Mouse (Mus musculus) forebrain, embryonic 16.5 days (tissue): ENCODE data around the gene Hspb9. TPM values are rescaled to one million over a fixed set of nuclear protein-coding genes. Genes with fewer than 3 reads are reported as not detected.
A peak's percentile ranks its signal among the peaks of the same experiment; 100 is the strongest.

Source experiments
- ATAC-seq: fragments of 200-750 bp; cut with Nextera tagmentation; 2 replicates; pipeline ENCODE4 v1.8.0; 2017; ENCODE audit warnings: mild to moderate bottlenecking, moderate library complexity
- H3K27ac ChIP-seq: fragments of 300-500 bp; sonication (generic); 2 replicates; pipeline ENCODE4 v1.5.1; 2014; ENCODE audit warnings: low read length, control low read depth
- H3K27me3 ChIP-seq: fragments of 300-500 bp; sonication (generic); replicated peaks from 2 replicates; pipeline ENCODE4 v1.6.1; 2014; ENCODE audit warnings: low read length; ENCODE audit not compliant: control insufficient read depth, insufficient read depth
- H3K36me3 ChIP-seq: fragments of 300-500 bp; sonication (generic); 2 replicates; pipeline ENCODE4 v1.6.1; 2014; ENCODE audit not compliant: control insufficient read depth, insufficient read depth
- H3K4me1 ChIP-seq: fragments of 300-500 bp; sonication (generic); replicated peaks from 2 replicates; pipeline ENCODE4 v1.6.1; 2014; ENCODE audit warnings: low read length; ENCODE audit not compliant: control insufficient read depth, insufficient read depth
- H3K4me2 ChIP-seq: fragments of 300-500 bp; sonication (generic); 2 replicates; pipeline ENCODE4 v1.6.1; 2014; ENCODE audit warnings: mild to moderate bottlenecking, low read length, control low read depth
- H3K4me3 ChIP-seq: fragments of 300-500 bp; sonication (generic); replicated peaks from 2 replicates; pipeline ENCODE4 v1.5.1; 2014; ENCODE audit warnings: mild to moderate bottlenecking, low read length, control low read depth
- H3K9ac ChIP-seq: fragments of 300-500 bp; sonication (generic); replicated peaks from 2 replicates; pipeline ENCODE4 v1.6.1; 2014; ENCODE audit warnings: low read depth, low read length, control low read depth
- H3K9me3 ChIP-seq: fragments of 300-500 bp; sonication (generic); 2 replicates; pipeline ENCODE4 v1.6.1; 2016; ENCODE audit warnings: low read length; ENCODE audit not compliant: control insufficient read depth
- WGBS: fragments of 180-500 bp; shearing (Covaris S2); extraction: QIAGEN DNeasy Blood & Tissue Kit; methylation state at CpG from one replicate; pipeline ENCODE4 v1.1.7; 2014; 5-methylcytosine and 5-hydroxymethylcytosine counted together
- polyA plus RNA-seq: library from polyadenylated mRNA; unstranded; fragments of >200 nt; fragmentation: Nextera tagmentation; extraction: Ambion mirVana; gene quantifications from 2 replicates; pipeline ENCODE4 v1.2.1, GENCODE M21; 2015

The Hspb9 gene
- not detected in 2 replicates for polyA plus RNA-seq

DNA sequence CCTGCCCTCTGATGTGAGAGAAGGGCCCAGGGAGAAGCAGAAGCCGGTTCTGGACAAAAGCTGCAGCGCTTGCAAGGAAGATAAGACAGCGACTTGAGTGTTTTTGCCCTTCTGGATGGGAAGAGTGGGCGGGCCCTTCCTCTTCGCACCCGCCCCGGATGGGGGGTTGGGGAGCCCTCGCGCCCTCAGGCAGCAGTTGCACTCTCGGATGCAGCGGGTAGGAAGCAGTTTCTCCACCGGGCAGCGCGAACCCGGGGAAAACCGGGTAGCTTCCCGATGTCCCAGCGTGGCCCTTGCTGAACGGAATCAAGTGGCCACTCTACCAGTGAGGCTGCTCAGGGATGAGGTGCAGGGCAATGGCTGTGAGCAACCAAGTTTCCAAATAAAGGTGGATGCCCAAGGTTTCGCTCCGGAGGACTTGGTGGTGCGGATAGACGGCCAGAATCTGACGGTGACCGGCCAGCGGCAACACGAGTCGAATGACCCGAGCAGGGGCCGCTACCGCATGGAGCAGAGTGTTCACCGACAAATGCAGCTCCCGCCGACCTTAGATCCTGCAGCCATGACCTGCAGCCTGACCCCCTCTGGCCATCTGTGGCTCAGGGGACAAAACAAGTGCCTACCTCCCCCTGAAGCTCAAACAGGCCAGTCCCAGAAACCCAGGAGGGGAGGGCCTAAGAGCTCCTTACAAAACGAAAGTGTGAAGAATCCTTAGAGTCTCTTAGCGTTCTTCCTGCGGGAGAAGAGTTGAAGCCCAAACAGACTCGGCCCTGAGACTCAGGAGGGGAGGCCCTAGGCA is at the start of gene Hspb9:
Hspb9 (plus strand) TSS at position 116 of the 799 bp plus-strand sequence.
- Histone ChIP-seq H3K4me3 (no peak within 1 kb of the TSS), H3K27ac (no peak within 1 kb of the TSS), H3K4me2 (peak within 1 kb of the TSS; percentile 15), H3K9me3 (no peaks in the 10 kb centered on the region), H3K36me3 (peaks cover 21% of the 10 kb centered on the region), H3K9ac (0 out of 2 replicates have a peak within 1 kb of the TSS, but pooled peaks have one; percentile 11), H3K27me3 (no peaks in the 10 kb centered on the region), H3K4me1 (peaks cover 19% of the 10 kb centered on the region)
- ATAC-seq, result no peak
- 13% methylated on average over 38 of the region's 38 CpGs for WGBS

DNA sequence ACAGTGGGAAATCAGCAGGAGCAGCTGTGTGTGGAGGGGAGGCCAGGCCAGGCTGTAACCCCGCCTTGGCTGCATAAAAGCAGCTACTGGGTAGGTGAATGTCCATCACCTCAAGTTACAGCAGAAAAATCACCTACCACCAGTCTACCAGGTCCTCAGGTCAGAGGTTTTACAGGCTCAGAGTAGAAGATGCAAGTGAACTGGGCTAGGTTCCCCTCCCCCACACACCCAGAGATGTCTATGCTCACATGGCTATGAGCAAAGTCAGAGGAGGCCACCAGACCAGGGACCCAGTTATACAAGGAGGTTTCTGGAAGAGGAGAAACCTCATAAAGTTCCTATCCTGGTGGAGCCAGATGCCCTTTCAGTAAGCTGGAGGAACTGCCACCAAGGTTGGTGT is 42.6 kb upstream of the Hspb9 start:
- no peak overlapping the region for H3K27ac ChIP-seq
- 70% methylated on average over 1 of the region's 1 CpGs for WGBS
- no peak for ATAC-seq

DNA sequence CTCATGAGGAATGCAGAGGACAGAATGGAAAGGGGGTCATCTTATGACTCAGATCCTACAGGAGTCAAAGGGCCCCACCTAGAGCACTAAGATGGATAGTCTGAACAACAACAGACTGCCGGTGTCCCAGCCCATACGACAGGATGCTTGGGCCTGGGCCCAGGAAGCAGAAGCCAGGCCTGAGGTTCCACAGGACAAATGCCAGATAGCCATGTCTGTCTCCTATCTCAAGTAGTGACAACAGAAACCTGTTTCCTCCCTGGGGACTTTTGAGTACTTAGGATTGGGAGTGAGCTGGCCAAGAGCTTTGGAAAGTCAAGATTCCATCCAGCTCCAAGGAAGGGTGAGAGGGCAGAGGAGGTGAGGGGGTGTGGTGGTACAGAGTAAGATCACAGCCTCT is 41.7 kb upstream of the Hspb9 start:
- Histone ChIP-seq H3K9me3 (no peaks in the 10 kb centered on the region), H3K4me3 (no peak overlapping the region), H3K27ac (no peak overlapping the region), H3K27me3 (no peaks in the 10 kb centered on the region), H3K4me1 (peaks cover 4% of the 10 kb centered on the region), H3K36me3 (no peaks in the 10 kb centered on the region), H3K9ac (no peak overlapping the region), H3K4me2 (no peak overlapping the region)
- no peak for ATAC-seq
- 76% methylated on average over 2 of the region's 2 CpGs for WGBS

More for the DNA sequence above, 42.6 kb upstream of the Hspb9 start:
- Histone ChIP-seq H3K4me3 (no peak overlapping the region), H3K4me2 (no peak overlapping the region), H3K36me3 (no peaks in the 10 kb centered on the region), H3K4me1 (peaks cover 4% of the 10 kb centered on the region), H3K9ac (no peak overlapping the region), H3K9me3 (no peaks in the 10 kb centered on the region), H3K27me3 (no peaks in the 10 kb centered on the region)

DNA sequence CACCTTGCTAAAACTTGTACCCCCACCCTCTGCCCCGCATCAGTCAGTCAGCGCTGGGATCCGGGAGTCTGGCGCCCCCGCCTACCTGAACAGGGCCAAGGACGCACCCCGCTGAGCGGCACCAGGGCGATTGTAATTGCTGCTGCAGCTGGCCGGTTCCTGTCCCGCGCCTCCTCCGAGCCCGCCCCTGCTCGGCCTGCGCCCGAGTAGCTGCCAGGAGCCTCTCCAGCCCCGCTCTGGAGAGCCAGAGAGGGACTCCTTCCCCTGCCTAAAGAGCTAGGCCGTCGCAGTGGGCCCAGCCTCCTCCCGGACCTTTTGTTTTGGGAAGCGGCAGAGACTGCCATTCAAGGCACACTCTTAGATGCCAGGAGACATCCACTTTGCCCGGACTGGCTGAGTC is 40.5 kb upstream of the Hspb9 start:
- Histone ChIP-seq H3K27ac (no peak overlapping the region), H3K9me3 (no peaks in the 10 kb centered on the region), H3K4me3 (no peak overlapping the region), H3K36me3 (no peaks in the 10 kb centered on the region), H3K27me3 (no peaks in the 10 kb centered on the region), H3K4me2 (peak overlapping the region; percentile 28), H3K4me1 (peaks cover 4% of the 10 kb centered on the region), H3K9ac (peak overlapping the region; percentile 18; the same call in 1 of the 2 replicates)
- 2% methylated on average over 23 of the region's 23 CpGs for WGBS
- no peak for ATAC-seq

DNA sequence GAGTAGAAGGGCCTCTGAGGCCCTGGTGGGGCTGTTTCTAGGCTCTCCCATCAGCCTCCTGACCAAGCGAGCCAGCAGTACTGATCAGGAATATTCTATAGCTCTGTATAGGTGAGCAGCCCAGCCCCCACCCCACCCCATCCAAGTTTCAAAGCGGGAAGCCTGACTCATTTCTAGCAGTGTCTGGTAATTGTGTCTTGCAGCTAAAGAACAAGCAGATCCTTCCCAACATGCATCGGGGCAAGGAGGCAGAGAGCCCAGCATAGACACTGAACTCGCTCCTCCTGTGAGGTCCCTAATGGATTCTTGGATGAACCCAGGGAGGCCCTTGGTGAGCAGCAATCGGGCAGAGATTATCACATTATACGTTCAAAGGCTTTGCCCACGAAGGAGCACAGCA is 35.8 kb upstream of the Hspb9 start:
- Histone ChIP-seq H3K4me3 (no peak overlapping the region), H3K9ac (no peak overlapping the region), H3K36me3 (no peaks in the 10 kb centered on the region), H3K27me3 (no peaks in the 10 kb centered on the region), H3K9me3 (no peaks in the 10 kb centered on the region), H3K27ac (no peak overlapping the region), H3K4me1 (peaks cover 4% of the 10 kb centered on the region), H3K4me2 (no peak overlapping the region)
- no peak for ATAC-seq
- 47% methylated on average over 7 of the region's 7 CpGs for WGBS

DNA sequence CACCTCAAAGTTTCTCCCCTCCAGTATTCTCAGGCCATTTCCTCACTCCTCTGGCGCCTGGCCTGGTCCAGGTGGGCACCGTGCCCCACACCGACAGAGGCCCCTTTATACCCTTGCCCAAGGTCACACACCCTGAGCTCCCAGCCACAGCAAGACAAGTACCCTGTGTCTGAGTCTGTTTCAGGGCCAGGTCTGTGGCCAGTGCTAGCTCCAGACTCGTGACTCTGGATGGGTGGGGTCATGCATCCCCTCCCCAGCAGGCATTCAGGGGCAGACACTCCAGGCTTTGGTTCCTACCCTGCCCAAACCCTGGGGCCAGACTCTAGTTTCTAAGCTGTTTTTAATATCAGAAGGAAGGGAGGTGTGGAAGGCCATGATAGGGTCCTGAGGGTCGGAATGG is 31.8 kb upstream of the Hspb9 start:
- WGBS, result 83% methylated on average over 5 of the region's 5 CpGs

DNA sequence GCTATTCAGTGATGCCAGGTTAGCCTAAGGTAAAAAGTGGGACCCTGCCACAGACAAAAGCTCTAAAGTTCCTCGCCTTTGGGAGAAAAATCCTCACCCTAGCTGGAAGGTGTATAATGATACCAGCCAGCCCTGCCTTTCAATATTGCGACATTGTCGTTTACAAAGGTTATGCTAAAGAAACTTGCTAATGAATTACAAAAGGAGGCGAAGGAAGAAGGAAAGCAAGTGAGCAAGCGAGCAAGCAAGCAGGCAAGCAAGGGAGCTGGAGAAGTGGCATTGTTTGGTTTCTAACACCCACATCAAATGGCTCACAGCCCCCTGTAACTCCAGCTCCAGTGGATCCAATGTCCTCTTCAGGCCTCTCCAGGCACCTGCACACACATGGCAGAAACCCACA is 31.1 kb upstream of the Hspb9 start:
- Histone ChIP-seq H3K36me3 (no peaks in the 10 kb centered on the region), H3K4me3 (no peak overlapping the region), H3K9ac (no peak overlapping the region), H3K4me1 (no peaks in the 10 kb centered on the region), H3K4me2 (no peak overlapping the region), H3K27ac (no peak overlapping the region), H3K27me3 (no peaks in the 10 kb centered on the region), H3K9me3 (no peaks in the 10 kb centered on the region)
- no peak for ATAC-seq
- WGBS, result 55% methylated on average over 5 of the region's 5 CpGs

More for the DNA sequence above, 31.8 kb upstream of the Hspb9 start:
- no peaks in the 10 kb centered on the region for H3K36me3 ChIP-seq
- no peak overlapping the region for H3K27ac ChIP-seq
- H3K4me1 ChIP-seq, result no peaks in the 10 kb centered on the region
- no peak overlapping the region for H3K9ac ChIP-seq
- H3K9me3 ChIP-seq, result no peaks in the 10 kb centered on the region
- H3K4me2 ChIP-seq, result no peak overlapping the region
- ATAC-seq, result no peak
- H3K4me3 ChIP-seq, result no peak overlapping the region
- H3K27me3 ChIP-seq, result no peaks in the 10 kb centered on the region

DNA sequence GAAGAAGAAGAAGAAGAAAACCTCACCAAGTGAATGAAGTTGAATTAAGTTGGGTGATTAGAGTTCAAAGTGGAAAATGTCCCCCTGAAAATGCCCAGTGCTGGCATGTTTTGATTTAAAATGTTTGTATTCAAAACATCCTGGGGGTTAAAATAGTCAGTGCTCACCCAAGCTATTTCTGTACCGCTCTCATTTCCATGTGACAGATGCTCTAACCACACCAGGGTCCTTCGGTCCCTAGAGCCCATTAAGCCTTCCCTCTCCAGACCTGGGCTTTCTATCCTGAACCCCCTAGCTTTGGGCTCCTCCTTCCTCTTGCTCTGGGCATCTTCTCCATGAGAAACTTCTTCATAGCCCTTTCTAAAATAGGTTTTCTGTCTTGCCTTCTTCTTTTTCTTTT is 29.6 kb upstream of the Hspb9 start:
- no peak for ATAC-seq
- no peak overlapping the region for H3K4me3 ChIP-seq
- no peak overlapping the region for H3K9ac ChIP-seq
- no peaks in the 10 kb centered on the region for H3K4me1 ChIP-seq
- H3K4me2 ChIP-seq, result no peak overlapping the region
- 80% methylated on average over 2 of the region's 2 CpGs for WGBS
- H3K27me3 ChIP-seq, result no peaks in the 10 kb centered on the region
- H3K27ac ChIP-seq, result no peak overlapping the region
- no peaks in the 10 kb centered on the region for H3K9me3 ChIP-seq
- no peaks in the 10 kb centered on the region for H3K36me3 ChIP-seq

DNA sequence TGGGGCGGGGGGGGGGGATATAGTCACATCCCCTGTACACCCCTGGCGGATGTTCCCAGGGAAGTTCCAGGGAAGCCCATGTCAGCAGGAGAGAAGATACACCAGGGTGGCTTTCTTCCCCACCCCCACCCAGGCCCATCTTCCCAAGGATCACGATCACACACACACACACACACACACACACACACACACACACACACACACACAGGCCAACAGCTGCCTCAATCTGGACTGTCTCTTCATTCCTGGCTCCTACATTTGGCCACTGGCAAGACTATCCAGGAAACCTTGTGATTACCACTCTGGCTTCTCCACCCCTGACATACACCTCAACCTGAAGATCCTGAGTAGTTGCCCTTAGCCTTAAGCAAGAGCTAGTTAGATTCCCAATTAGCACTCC is 28.3 kb upstream of the Hspb9 start:
- H3K4me3 ChIP-seq, result no peak overlapping the region
- no peaks in the 10 kb centered on the region for H3K4me1 ChIP-seq
- WGBS, result 87% methylated on average over 2 of the region's 3 CpGs
- H3K36me3 ChIP-seq, result no peaks in the 10 kb centered on the region
- H3K27me3 ChIP-seq, result no peaks in the 10 kb centered on the region
- H3K4me2 ChIP-seq, result no peak overlapping the region
- no peak overlapping the region for H3K27ac ChIP-seq
- H3K9me3 ChIP-seq, result no peaks in the 10 kb centered on the region
- no peak for ATAC-seq
- H3K9ac ChIP-seq, result no peak overlapping the region
